Mouse (Mus musculus): ENCODE measurements at regions not wholly inside any gene's neighbourhood (a gene's known extent, or its start where the extent isn't known, plus 50 kb on each side); places are given as distances from the start of the nearest gene placed in this dataset.

GRCm38 (mm10) chr1:146955688-146956214, 461.2 kb downstream of the Brinp3 start:
- H3K9ac ChIP-seq: no peak overlapping the region
- H3K27ac ChIP-seq: no peak overlapping the region
- WGBS: 92% methylated on average over 5 of the region's 5 CpGs
- H3K4me2 ChIP-seq: no peak overlapping the region
- no peak for ATAC-seq (ENCODE audit: low FRiP score)
- H3K4me1 ChIP-seq: no peaks in the 10 kb centered on the region
- no peak overlapping the region for H3K4me3 ChIP-seq (replicated peaks)
- H3K36me3 ChIP-seq (replicated peaks): no peaks in the 10 kb centered on the region
- no peaks in the 10 kb centered on the region for H3K9me3 ChIP-seq
- H3K27me3 ChIP-seq: no peaks in the 10 kb centered on the region

- Histone ChIP-seq H3K4me1 (no peaks in the 10 kb centered on the region), H3K4me3 (replicated peaks) (no peak overlapping the region), H3K4me2 (no peak overlapping the region), H3K9me3 (no peaks in the 10 kb centered on the region), H3K27me3 (no peaks in the 10 kb centered on the region), H3K9ac (no peak overlapping the region), H3K36me3 (replicated peaks) (no peaks in the 10 kb centered on the region), H3K27ac (no peak overlapping the region)
- ATAC-seq (ENCODE audit: low FRiP score): no peak
These were observed 461.8 kb downstream of the Brinp3 start for GRCm38 (mm10) chr1:146956347-146956746.

GRCm38 (mm10) chr1:146960448-146960847, 465.9 kb downstream of the Brinp3 start:
- Histone ChIP-seq H3K4me1 (no peaks in the 10 kb centered on the region), H3K4me2 (no peak overlapping the region), H3K27me3 (no peaks in the 10 kb centered on the region), H3K9me3 (no peaks in the 10 kb centered on the region), H3K4me3 (replicated peaks) (no peak overlapping the region), H3K27ac (no peak overlapping the region), H3K9ac (no peak overlapping the region), H3K36me3 (replicated peaks) (no peaks in the 10 kb centered on the region)
- 89% methylated on average over 3 of the region's 3 CpGs for WGBS
- no peak for ATAC-seq (ENCODE audit: low FRiP score)

- no peaks in the 10 kb centered on the region for H3K4me1 ChIP-seq
- H3K9ac ChIP-seq: no peak overlapping the region
- no peak overlapping the region for H3K4me3 ChIP-seq (replicated peaks)
- H3K9me3 ChIP-seq: no peaks in the 10 kb centered on the region
- ATAC-seq (ENCODE audit: low FRiP score): no peak
- H3K27ac ChIP-seq: no peak overlapping the region
- H3K4me2 ChIP-seq: no peak overlapping the region
- H3K36me3 ChIP-seq (replicated peaks): no peaks in the 10 kb centered on the region
- no peaks in the 10 kb centered on the region for H3K27me3 ChIP-seq
These were observed 473.0 kb downstream of the Brinp3 start for GRCm38 (mm10) chr1:146967534-146967933.

GRCm38 (mm10) chr1:146967993-146968392, 473.4 kb downstream of the Brinp3 start:
- ATAC-seq (ENCODE audit: low FRiP score): no peak
- H3K36me3 ChIP-seq (replicated peaks): no peaks in the 10 kb centered on the region
- no peak overlapping the region for H3K9ac ChIP-seq
- no peaks in the 10 kb centered on the region for H3K9me3 ChIP-seq
- H3K4me1 ChIP-seq: no peaks in the 10 kb centered on the region
- WGBS: 97% methylated on average over 2 of the region's 2 CpGs
- no peak overlapping the region for H3K4me3 ChIP-seq (replicated peaks)
- no peaks in the 10 kb centered on the region for H3K27me3 ChIP-seq
- no peak overlapping the region for H3K27ac ChIP-seq
- no peak overlapping the region for H3K4me2 ChIP-seq

GRCm38 (mm10) chr1:146983433-146984186, 489.1 kb downstream of the Brinp3 start:
- Histone ChIP-seq H3K4me2 (no peak overlapping the region), H3K4me1 (no peaks in the 10 kb centered on the region), H3K27me3 (no peaks in the 10 kb centered on the region), H3K9ac (no peak overlapping the region), H3K36me3 (replicated peaks) (no peaks in the 10 kb centered on the region), H3K4me3 (replicated peaks) (no peak overlapping the region), H3K27ac (no peak overlapping the region), H3K9me3 (no peaks in the 10 kb centered on the region)
- WGBS: 85% methylated on average over 5 of the region's 5 CpGs
- peak; percentile 27; the same call in 1 of the 2 replicates for ATAC-seq (ENCODE audit: low FRiP score)

- H3K36me3 ChIP-seq (replicated peaks): no peaks in the 10 kb centered on the region
- H3K27me3 ChIP-seq: no peaks in the 10 kb centered on the region
- H3K9me3 ChIP-seq: no peaks in the 10 kb centered on the region
- no peak overlapping the region for H3K4me3 ChIP-seq (replicated peaks)
- H3K4me1 ChIP-seq: no peaks in the 10 kb centered on the region
- ATAC-seq (ENCODE audit: low FRiP score): no peak
- no peak overlapping the region for H3K4me2 ChIP-seq
- 61% methylated on average over 2 of the region's 2 CpGs for WGBS
- no peak overlapping the region for H3K27ac ChIP-seq
- no peak overlapping the region for H3K9ac ChIP-seq
These were observed 505.5 kb downstream of the Brinp3 start for GRCm38 (mm10) chr1:147000018-147000417.

GRCm38 (mm10) chr1:147047714-147048113, 553.2 kb downstream of the Brinp3 start:
- 40% methylated on average over 2 of the region's 2 CpGs for WGBS
- no peak overlapping the region for H3K4me3 ChIP-seq (replicated peaks)
- ATAC-seq (ENCODE audit: low FRiP score): no peak
- H3K36me3 ChIP-seq (replicated peaks): no peaks in the 10 kb centered on the region
- no peak overlapping the region for H3K27ac ChIP-seq
- H3K9me3 ChIP-seq: no peaks in the 10 kb centered on the region
- H3K27me3 ChIP-seq: no peaks in the 10 kb centered on the region
- no peak overlapping the region for H3K4me2 ChIP-seq
- no peak overlapping the region for H3K9ac ChIP-seq
- no peaks in the 10 kb centered on the region for H3K4me1 ChIP-seq

- no peak for ATAC-seq (ENCODE audit: low FRiP score)
- H3K4me3 ChIP-seq (replicated peaks): no peak overlapping the region
- H3K4me1 ChIP-seq: no peaks in the 10 kb centered on the region
- H3K27me3 ChIP-seq: no peaks in the 10 kb centered on the region
- H3K4me2 ChIP-seq: no peak overlapping the region
- no peak overlapping the region for H3K27ac ChIP-seq
- no peaks in the 10 kb centered on the region for H3K9me3 ChIP-seq
- WGBS: 58% methylated on average over 2 of the region's 2 CpGs
- H3K36me3 ChIP-seq (replicated peaks): no peaks in the 10 kb centered on the region
- H3K9ac ChIP-seq: no peak overlapping the region
These were observed 563.9 kb downstream of the Brinp3 start for GRCm38 (mm10) chr1:147058504-147058903.

GRCm38 (mm10) chr1:147074166-147074565, 579.6 kb downstream of the Brinp3 start:
- Histone ChIP-seq H3K36me3 (replicated peaks) (no peaks in the 10 kb centered on the region), H3K27ac (no peak overlapping the region), H3K4me2 (no peak overlapping the region), H3K9me3 (no peaks in the 10 kb centered on the region), H3K4me3 (replicated peaks) (no peak overlapping the region), H3K9ac (no peak overlapping the region), H3K4me1 (no peaks in the 10 kb centered on the region), H3K27me3 (no peaks in the 10 kb centered on the region)
- 92% methylated on average over 11 of the region's 11 CpGs for WGBS
- no peak for ATAC-seq (ENCODE audit: low FRiP score)

GRCm38 (mm10) chr1:147084129-147084799, 589.7 kb downstream of the Brinp3 start:
- H3K4me2 ChIP-seq: no peak overlapping the region
- no peaks in the 10 kb centered on the region for H3K9me3 ChIP-seq
- ATAC-seq (ENCODE audit: low FRiP score): peak; percentile 81
- no peaks in the 10 kb centered on the region for H3K4me1 ChIP-seq
- H3K27ac ChIP-seq: no peak overlapping the region
- H3K27me3 ChIP-seq: no peaks in the 10 kb centered on the region
- H3K36me3 ChIP-seq (replicated peaks): no peaks in the 10 kb centered on the region
- H3K9ac ChIP-seq: no peak overlapping the region
- no peak overlapping the region for H3K4me3 ChIP-seq (replicated peaks)
- WGBS: 42% methylated on average over 5 of the region's 5 CpGs

GRCm38 (mm10) chr1:147125541-147125940, 631.0 kb downstream of the Brinp3 start:
- ATAC-seq (ENCODE audit: low FRiP score): no peak
- no peak overlapping the region for H3K4me3 ChIP-seq (replicated peaks)
- H3K27me3 ChIP-seq: no peaks in the 10 kb centered on the region
- H3K36me3 ChIP-seq (replicated peaks): no peaks in the 10 kb centered on the region
- H3K4me2 ChIP-seq: no peak overlapping the region
- no peak overlapping the region for H3K9ac ChIP-seq
- no peaks in the 10 kb centered on the region for H3K4me1 ChIP-seq
- no peak overlapping the region for H3K27ac ChIP-seq
- no peaks in the 10 kb centered on the region for H3K9me3 ChIP-seq

- no peaks in the 10 kb centered on the region for H3K27me3 ChIP-seq
- no peaks in the 10 kb centered on the region for H3K4me1 ChIP-seq
- WGBS: 75% methylated on average over 2 of the region's 2 CpGs
- H3K4me2 ChIP-seq: no peak overlapping the region
- no peaks in the 10 kb centered on the region for H3K9me3 ChIP-seq
- H3K4me3 ChIP-seq (replicated peaks): no peak overlapping the region
- no peak for ATAC-seq (ENCODE audit: low FRiP score)
- no peak overlapping the region for H3K27ac ChIP-seq
- H3K36me3 ChIP-seq (replicated peaks): no peaks in the 10 kb centered on the region
- H3K9ac ChIP-seq: no peak overlapping the region
These were observed 643.6 kb downstream of the Brinp3 start for GRCm38 (mm10) chr1:147138176-147138575.
